Mouse (Mus musculus) intestine, postnatal 0 days (tissue): ENCODE measurements around the gene Ggnbp2. TPM values are rescaled to one million over a fixed set of nuclear protein-coding genes. Genes with fewer than 3 reads are reported as not detected.
A peak's percentile ranks its signal among the peaks of the same experiment; 100 is the strongest.

ENCODE experiments used
- ATAC-seq: fragments of 200-750 bp; cut with Nextera tagmentation; 2 replicates; pipeline ENCODE4 v1.8.0; 2017; ENCODE audit warnings: mild to moderate bottlenecking, moderate TSS enrichment, moderate library complexity
- H3K27ac ChIP-seq: fragments of 300-500 bp; sonication (generic); 2 replicates; pipeline ENCODE4 v1.5.1; 2014; ENCODE audit warnings: mild to moderate bottlenecking, low read depth, low read length, moderate library complexity
- H3K27me3 ChIP-seq: fragments of 300-500 bp; sonication (generic); replicated peaks from 2 replicates; pipeline ENCODE4 v1.6.1; 2014; ENCODE audit warnings: low read length, mixed read lengths; ENCODE audit not compliant: control insufficient read depth, insufficient read depth
- H3K36me3 ChIP-seq: fragments of 300-500 bp; sonication (generic); 2 replicates; pipeline ENCODE4 v1.6.1; 2014; ENCODE audit warnings: mild to moderate bottlenecking, moderate library complexity; ENCODE audit not compliant: control insufficient read depth, insufficient read depth
- H3K4me1 ChIP-seq: fragments of 300-500 bp; sonication (generic); replicated peaks from 2 replicates; pipeline ENCODE4 v1.6.1; 2014; ENCODE audit warnings: antibody characterized with exemption, low read length, mixed read lengths; ENCODE audit not compliant: control insufficient read depth, insufficient read depth
- H3K4me2 ChIP-seq: fragments of 300-500 bp; sonication (generic); replicated peaks from 2 replicates; pipeline ENCODE4 v1.6.1; 2014; ENCODE audit warnings: low read depth, mild to moderate bottlenecking, moderate library complexity
- H3K4me3 ChIP-seq: fragments of 300-500 bp; sonication (generic); 2 replicates; pipeline ENCODE4 v1.5.1; 2014; ENCODE audit warnings: low read depth, low read length
- H3K9ac ChIP-seq: fragments of 300-500 bp; sonication (generic); 2 replicates; pipeline ENCODE4 v1.6.1; 2014; ENCODE audit warnings: mild to moderate bottlenecking, low read depth, low read length
- H3K9me3 ChIP-seq: fragments of 300-500 bp; sonication (generic); 2 replicates; pipeline ENCODE4 v1.6.1; 2016; ENCODE audit warnings: mixed run types; ENCODE audit not compliant: control insufficient read depth
- CTCF ChIP-seq: sonication (generic); IDR thresholded peaks from 2 replicates; pipeline ENCODE4 v1.5.1; 2016; ENCODE audit warnings: low read depth, mild to moderate bottlenecking, control low read depth, antibody characterized with exemption, moderate library complexity
- WGBS: fragments of 180-500 bp; shearing (Covaris S2); extraction: QIAGEN DNeasy Blood & Tissue Kit; methylation state at CpG from one replicate; pipeline ENCODE4 v1.1.7; 2014; 5-methylcytosine and 5-hydroxymethylcytosine counted together
- polyA plus RNA-seq: library from polyadenylated mRNA; unstranded; fragments of >200 nt; fragmentation: Nextera tagmentation; extraction: Ambion mirVana; gene quantifications from 2 replicates; pipeline ENCODE4 v1.2.1, GENCODE M21; 2015

The Ggnbp2 gene
- polyA plus RNA-seq, 1 experiment from 2014 or later = 75.0 TPM

DNA sequence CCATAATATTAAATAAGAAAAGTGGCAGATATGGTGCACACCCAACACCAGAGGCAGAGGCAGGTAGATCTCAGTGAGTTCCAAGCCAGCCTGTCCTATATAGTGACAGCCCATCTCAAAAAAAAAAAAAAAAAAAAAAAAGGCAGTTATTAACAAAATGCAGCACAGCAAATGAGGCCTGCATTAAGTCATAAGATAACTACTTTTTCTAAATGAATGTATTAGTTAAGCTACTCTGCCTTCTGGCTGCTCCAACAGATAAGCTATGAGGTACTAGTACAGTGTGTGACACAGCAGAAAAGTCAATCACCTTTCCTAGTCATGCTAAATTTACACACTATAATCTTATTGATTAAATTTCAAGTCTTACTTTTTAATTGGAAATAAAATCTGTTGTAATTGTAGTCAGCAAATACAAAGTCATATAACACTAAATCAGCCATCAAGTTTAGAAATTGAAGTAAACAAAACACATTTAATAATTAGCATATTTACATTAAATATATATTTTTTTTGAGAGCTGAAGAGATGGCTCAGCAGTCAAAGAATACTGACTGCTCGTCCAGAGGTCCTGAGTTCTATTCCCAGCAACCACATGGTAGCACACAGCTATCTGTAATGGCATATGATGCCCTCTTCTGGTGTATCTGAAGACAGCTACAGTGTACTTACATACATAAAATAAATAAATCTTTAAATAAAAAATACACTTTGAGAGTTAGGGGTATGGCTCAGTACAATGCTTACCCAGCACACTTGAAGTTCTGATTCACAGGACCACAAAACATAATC lies 2.6 kb upstream of the Ggnbp2 start:
- Histone ChIP-seq H3K9ac (no peak overlapping the region), H3K4me1 (no peaks in the 10 kb centered on the region), H3K4me2 (no peak overlapping the region), H3K27ac (no peak overlapping the region), H3K9me3 (no peaks in the 10 kb centered on the region), H3K4me3 (no peak overlapping the region), H3K36me3 (no peaks in the 10 kb centered on the region), H3K27me3 (no peaks in the 10 kb centered on the region)
- no peak for TF ChIP-seq CTCF
- WGBS = 86% methylated on average over 1 of the region's 1 CpGs
- no peak for ATAC-seq

GRCm38 (mm10) chr11:84871548-84872069 lies 992 bp upstream of the Ggnbp2 start:
- H3K27ac ChIP-seq = peak overlapping the region; percentile 100
- peak overlapping the region; percentile 72 for H3K4me2 ChIP-seq
- no peaks in the 10 kb centered on the region for H3K9me3 ChIP-seq
- WGBS = 46% methylated on average over 4 of the region's 4 CpGs
- no peak for TF ChIP-seq CTCF
- H3K27me3 ChIP-seq = no peaks in the 10 kb centered on the region
- H3K36me3 ChIP-seq = no peaks in the 10 kb centered on the region
- H3K4me3 ChIP-seq = peak overlapping the region; percentile 68
- ATAC-seq = no peak
- H3K9ac ChIP-seq = peak overlapping the region; percentile 87; the same call in 1 of the 2 replicates
- no peaks in the 10 kb centered on the region for H3K4me1 ChIP-seq

DNA sequence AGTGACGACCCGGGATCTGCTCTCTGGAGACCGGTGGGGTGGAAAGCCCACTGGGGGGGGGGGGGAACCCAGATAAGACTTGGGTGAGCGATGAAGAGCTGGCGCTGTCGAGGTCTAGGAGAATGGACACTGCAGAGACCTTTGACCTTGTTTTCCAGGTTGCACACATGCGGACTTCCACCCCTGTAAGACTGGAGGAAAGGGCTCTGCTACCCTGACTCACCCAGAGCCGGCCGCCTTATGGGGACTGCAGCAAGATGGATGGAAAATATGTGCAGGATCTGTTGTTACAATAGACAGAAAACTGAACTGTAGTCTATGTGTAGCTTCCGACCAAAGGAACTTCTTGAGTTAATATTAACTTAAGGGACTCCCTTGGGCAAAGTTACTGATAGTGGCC lies 429 bp upstream of the Ggnbp2 start:
- peak overlapping the region; percentile 72 for H3K4me2 ChIP-seq
- ATAC-seq = peak; percentile 46
- TF ChIP-seq CTCF = no peak
- peak overlapping the region; percentile 68 for H3K4me3 ChIP-seq
- peak overlapping the region; percentile 87 for H3K9ac ChIP-seq
- WGBS = 0% methylated on average over 8 of the region's 10 CpGs
- H3K36me3 ChIP-seq = no peaks in the 10 kb centered on the region
- H3K4me1 ChIP-seq = no peaks in the 10 kb centered on the region
- no peaks in the 10 kb centered on the region for H3K27me3 ChIP-seq
- H3K9me3 ChIP-seq = no peaks in the 10 kb centered on the region
- peak overlapping the region; percentile 100 for H3K27ac ChIP-seq

- H3K27me3 ChIP-seq = no peaks in the 10 kb centered on the region
- H3K9me3 ChIP-seq = no peaks in the 10 kb centered on the region
- H3K9ac ChIP-seq = peak overlapping the region; percentile 79
- 0% methylated on average over 43 of the region's 61 CpGs for WGBS
- ATAC-seq = peak; percentile 76
- peak overlapping the region; percentile 68 for H3K4me3 ChIP-seq
- peak overlapping the region; percentile 100 for H3K27ac ChIP-seq
- no peaks in the 10 kb centered on the region for H3K4me1 ChIP-seq
- peak overlapping the region; percentile 71 for H3K4me2 ChIP-seq
- no peaks in the 10 kb centered on the region for H3K36me3 ChIP-seq
- peak; percentile 5; the same call in 1 of the 2 replicates for TF ChIP-seq CTCF
Measured at GRCm38 (mm10) chr11:84869537-84870232, 932 bp downstream of the Ggnbp2 start.

- 2% methylated on average over 7 of the region's 7 CpGs for WGBS
- Histone ChIP-seq H3K4me3 (peak overlapping the region; percentile 68), H3K36me3 (no peaks in the 10 kb centered on the region), H3K9me3 (no peaks in the 10 kb centered on the region), H3K9ac (peak overlapping the region; percentile 79), H3K4me1 (no peaks in the 10 kb centered on the region), H3K4me2 (peak overlapping the region; percentile 71), H3K27me3 (no peaks in the 10 kb centered on the region), H3K27ac (peak overlapping the region; percentile 100)
- no peak for TF ChIP-seq CTCF
- ATAC-seq = no peak
Measured at GRCm38 (mm10) chr11:84868786-84869259, 1.8 kb downstream of the Ggnbp2 start.

- no peak for ATAC-seq
Measured at GRCm38 (mm10) chr11:84867586-84867985, 3.0 kb downstream of the Ggnbp2 start.

More at GRCm38 (mm10) chr11:84867586-84867985, 3.0 kb downstream of the Ggnbp2 start:
- Histone ChIP-seq H3K27me3 (no peaks in the 10 kb centered on the region), H3K9me3 (no peaks in the 10 kb centered on the region), H3K9ac (no peak overlapping the region; the same call in 1 of the 2 replicates), H3K4me2 (peak overlapping the region; percentile 71), H3K36me3 (no peaks in the 10 kb centered on the region), H3K4me1 (no peaks in the 10 kb centered on the region), H3K4me3 (peak overlapping the region; percentile 18), H3K27ac (no peak overlapping the region)
- 46% methylated on average over 2 of the region's 2 CpGs for WGBS
- no peak for TF ChIP-seq CTCF
